Mouse (Mus musculus): ENCODE results near the gene Nubpl. TPM values are rescaled to one million over a fixed set of nuclear protein-coding genes. Genes with fewer than 3 reads are reported as not detected.

The Nubpl gene
- polyA plus RNA-seq, 1 experiment from 2014 or later: 12.9 TPM

GRCm38 (mm10) chr12:52298683-52299082 lies 201.1 kb downstream of the Nubpl start:
- Histone ChIP-seq H3K27me3 (no peaks in the 10 kb centered on the region), H3K9ac (replicated peaks) (no peak overlapping the region), H3K4me2 (replicated peaks) (no peak overlapping the region), H3K4me3 (no peak overlapping the region), H3K36me3 (no peaks in the 10 kb centered on the region), H3K4me1 (peaks cover 3% of the 10 kb centered on the region; the same call in 1 of the 2 replicates), H3K27ac (replicated peaks) (no peak overlapping the region), H3K9me3 (no peaks in the 10 kb centered on the region)
- no peak for ATAC-seq (ENCODE audit: low FRiP score, low read depth)
- WGBS: 72% methylated on average over 1 of the region's 1 CpGs

GRCm38 (mm10) chr12:52302961-52303360 lies 205.4 kb downstream of the Nubpl start:
- H3K4me2 ChIP-seq (replicated peaks): no peak overlapping the region
- no peak for ATAC-seq (ENCODE audit: low FRiP score, low read depth)
- H3K4me1 ChIP-seq: no peaks in the 10 kb centered on the region
- H3K36me3 ChIP-seq: no peaks in the 10 kb centered on the region
- no peak overlapping the region for H3K4me3 ChIP-seq
- no peak overlapping the region for H3K27ac ChIP-seq (replicated peaks)
- no peaks in the 10 kb centered on the region for H3K9me3 ChIP-seq
- WGBS: 91% methylated on average over 2 of the region's 2 CpGs
- H3K27me3 ChIP-seq: no peaks in the 10 kb centered on the region
- no peak overlapping the region for H3K9ac ChIP-seq (replicated peaks)

GRCm38 (mm10) chr12:52306348-52306747 lies 208.8 kb downstream of the Nubpl start:
- H3K4me2 ChIP-seq (replicated peaks): no peak overlapping the region
- H3K9ac ChIP-seq (replicated peaks): no peak overlapping the region
- no peak for ATAC-seq (ENCODE audit: low FRiP score, low read depth)
- WGBS: 95% methylated on average over 7 of the region's 7 CpGs
- no peaks in the 10 kb centered on the region for H3K9me3 ChIP-seq
- no peaks in the 10 kb centered on the region for H3K4me1 ChIP-seq
- H3K4me3 ChIP-seq: no peak overlapping the region
- H3K27me3 ChIP-seq: no peaks in the 10 kb centered on the region
- H3K27ac ChIP-seq (replicated peaks): no peak overlapping the region
- H3K36me3 ChIP-seq: no peaks in the 10 kb centered on the region

GRCm38 (mm10) chr12:52307331-52307982 lies 209.9 kb downstream of the Nubpl start:
- H3K4me3 ChIP-seq: no peak overlapping the region
- H3K4me1 ChIP-seq: no peaks in the 10 kb centered on the region
- no peak overlapping the region for H3K4me2 ChIP-seq (replicated peaks)
- H3K27ac ChIP-seq (replicated peaks): no peak overlapping the region
- H3K27me3 ChIP-seq: no peaks in the 10 kb centered on the region
- H3K36me3 ChIP-seq: no peaks in the 10 kb centered on the region
- H3K9me3 ChIP-seq: no peaks in the 10 kb centered on the region
- ATAC-seq (ENCODE audit: low FRiP score, low read depth): no peak
- no peak overlapping the region for H3K9ac ChIP-seq (replicated peaks)
- 77% methylated on average over 10 of the region's 10 CpGs for WGBS

GRCm38 (mm10) chr12:52308628-52309027 lies 211.1 kb downstream of the Nubpl start:
- no peak overlapping the region for H3K4me3 ChIP-seq
- no peak for ATAC-seq (ENCODE audit: low FRiP score, low read depth)
- H3K4me1 ChIP-seq: no peaks in the 10 kb centered on the region
- peaks cover 4% of the 10 kb centered on the region; the same call in 1 of the 2 replicates for H3K9me3 ChIP-seq
- H3K4me2 ChIP-seq (replicated peaks): no peak overlapping the region
- 90% methylated on average over 7 of the region's 7 CpGs for WGBS
- H3K27me3 ChIP-seq: no peaks in the 10 kb centered on the region
- H3K36me3 ChIP-seq: no peaks in the 10 kb centered on the region
- no peak overlapping the region for H3K27ac ChIP-seq (replicated peaks)
- H3K9ac ChIP-seq (replicated peaks): no peak overlapping the region

GRCm38 (mm10) chr12:52314818-52315217 lies 217.3 kb downstream of the Nubpl start:
- Histone ChIP-seq H3K9me3 (peaks cover 4% of the 10 kb centered on the region; the same call in 1 of the 2 replicates), H3K36me3 (no peaks in the 10 kb centered on the region), H3K4me2 (replicated peaks) (no peak overlapping the region), H3K4me3 (no peak overlapping the region), H3K27ac (replicated peaks) (no peak overlapping the region), H3K9ac (replicated peaks) (no peak overlapping the region), H3K27me3 (no peaks in the 10 kb centered on the region), H3K4me1 (no peaks in the 10 kb centered on the region)
- ATAC-seq (ENCODE audit: low FRiP score, low read depth): no peak
- WGBS: 95% methylated on average over 3 of the region's 3 CpGs

- Histone ChIP-seq H3K9me3 (peaks cover 3% of the 10 kb centered on the region; the same call in 1 of the 2 replicates), H3K9ac (replicated peaks) (no peak overlapping the region), H3K36me3 (no peaks in the 10 kb centered on the region), H3K27me3 (no peaks in the 10 kb centered on the region), H3K27ac (replicated peaks) (no peak overlapping the region), H3K4me3 (no peak overlapping the region), H3K4me1 (no peaks in the 10 kb centered on the region), H3K4me2 (replicated peaks) (no peak overlapping the region)
- no peak for ATAC-seq (ENCODE audit: low FRiP score, low read depth)
- WGBS: 86% methylated on average over 6 of the region's 6 CpGs
These were observed 220.1 kb downstream of the Nubpl start for GRCm38 (mm10) chr12:52317635-52318034.

- ATAC-seq (ENCODE audit: low FRiP score, low read depth): no peak
- Histone ChIP-seq H3K4me2 (replicated peaks) (no peak overlapping the region), H3K9ac (replicated peaks) (no peak overlapping the region), H3K4me1 (peaks cover 2% of the 10 kb centered on the region), H3K27ac (replicated peaks) (no peak overlapping the region), H3K4me3 (no peak overlapping the region), H3K36me3 (no peaks in the 10 kb centered on the region), H3K9me3 (no peaks in the 10 kb centered on the region), H3K27me3 (no peaks in the 10 kb centered on the region)
- 81% methylated on average over 9 of the region's 9 CpGs for WGBS
These were observed 220.9 kb downstream of the Nubpl start for GRCm38 (mm10) chr12:52318426-52318825.

- H3K36me3 ChIP-seq: no peaks in the 10 kb centered on the region
- WGBS: 90% methylated on average over 6 of the region's 6 CpGs
These were observed 221.6 kb downstream of the Nubpl start for GRCm38 (mm10) chr12:52319156-52319555.

GRCm38 (mm10) chr12:52328488-52328887 lies 231.0 kb downstream of the Nubpl start:
- Histone ChIP-seq H3K27me3 (no peaks in the 10 kb centered on the region), H3K9ac (replicated peaks) (no peak overlapping the region), H3K9me3 (no peaks in the 10 kb centered on the region), H3K36me3 (no peaks in the 10 kb centered on the region), H3K4me1 (peaks cover 1% of the 10 kb centered on the region), H3K4me2 (replicated peaks) (no peak overlapping the region), H3K27ac (replicated peaks) (no peak overlapping the region), H3K4me3 (no peak overlapping the region)
- 92% methylated on average over 4 of the region's 4 CpGs for WGBS
- ATAC-seq (ENCODE audit: low FRiP score, low read depth): no peak

More at GRCm38 (mm10) chr12:52319156-52319555, 221.6 kb downstream of the Nubpl start:
- Histone ChIP-seq H3K9ac (replicated peaks) (no peak overlapping the region), H3K4me1 (peaks cover 4% of the 10 kb centered on the region), H3K4me3 (no peak overlapping the region), H3K4me2 (replicated peaks) (no peak overlapping the region), H3K9me3 (no peaks in the 10 kb centered on the region), H3K27ac (replicated peaks) (no peak overlapping the region), H3K27me3 (no peaks in the 10 kb centered on the region)
- no peak for ATAC-seq (ENCODE audit: low FRiP score, low read depth)

- 66% methylated on average over 11 of the region's 11 CpGs for WGBS
- H3K9me3 ChIP-seq: no peaks in the 10 kb centered on the region
- no peaks in the 10 kb centered on the region for H3K4me1 ChIP-seq
- ATAC-seq (ENCODE audit: low FRiP score, low read depth): 0 out of 2 replicates have a peak, but pooled peaks have one; percentile 12
- H3K27me3 ChIP-seq: no peaks in the 10 kb centered on the region
- no peak overlapping the region for H3K4me2 ChIP-seq (replicated peaks)
- H3K36me3 ChIP-seq: no peaks in the 10 kb centered on the region
- no peak overlapping the region for H3K4me3 ChIP-seq
- no peak overlapping the region for H3K27ac ChIP-seq (replicated peaks)
- no peak overlapping the region for H3K9ac ChIP-seq (replicated peaks)
These were observed 237.7 kb downstream of the Nubpl start for GRCm38 (mm10) chr12:52335142-52335765.

GRCm38 (mm10) chr12:52338136-52338753 lies 240.7 kb downstream of the Nubpl start:
- no peak overlapping the region for H3K4me3 ChIP-seq
- 89% methylated on average over 2 of the region's 2 CpGs for WGBS
- no peaks in the 10 kb centered on the region for H3K9me3 ChIP-seq
- H3K9ac ChIP-seq (replicated peaks): no peak overlapping the region
- no peak for ATAC-seq (ENCODE audit: low FRiP score, low read depth)
- H3K36me3 ChIP-seq: no peaks in the 10 kb centered on the region
- no peaks in the 10 kb centered on the region for H3K4me1 ChIP-seq
- no peaks in the 10 kb centered on the region for H3K27me3 ChIP-seq
- no peak overlapping the region for H3K27ac ChIP-seq (replicated peaks)
- H3K4me2 ChIP-seq (replicated peaks): no peak overlapping the region

All from midbrain, embryonic 12.5 days (tissue).